8 mouse cellular contexts compared by ENCODE assay signal in the genomic region with DNA sequence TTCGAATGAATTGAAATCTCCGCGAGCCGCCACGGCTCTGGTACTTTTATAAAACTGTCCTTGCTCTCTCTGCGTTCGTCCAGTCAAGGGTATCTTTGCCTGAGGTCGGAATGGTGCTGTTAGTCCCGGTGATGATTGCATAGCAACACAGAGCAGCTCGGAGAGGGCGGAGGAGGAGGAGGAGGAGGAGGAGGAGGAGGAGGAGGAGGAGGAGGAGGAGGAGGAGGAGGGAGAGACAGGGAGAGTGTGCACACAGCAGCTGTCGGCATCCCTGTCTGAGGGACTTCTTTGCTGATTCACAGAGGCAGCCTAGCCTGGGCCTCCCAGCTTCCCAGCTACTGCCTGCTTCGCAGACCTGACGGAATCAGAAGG. TPM values are rescaled to one million over a fixed set of nuclear protein-coding genes. Genes with fewer than 3 reads are reported as not detected.
DNase-seq lines count a peak whose midpoint lies in the region; ATAC-seq and TF ChIP-seq lines count a peak whose summit lies in the region.

No protein-coding gene starts in this region.

- peak overlapping the region; percentile 55 for H3K4me2 ChIP-seq in hindbrain, postnatal 0 days (ENCODE audit: low read depth, low read length)
- H3K4me2 ChIP-seq in midbrain, embryonic 16.5 days (ENCODE audit: low read length), result peak overlapping the region; percentile 65

- 33% methylated on average over 12 of the region's 14 CpGs for WGBS in hindbrain, postnatal 0 days
- 23% methylated on average over 12 of the region's 14 CpGs for WGBS in midbrain, embryonic 16.5 days

- peaks cover 5% of the 10 kb centered on the region; the same call in 1 of the 2 replicates for H3K9me3 ChIP-seq in megakaryocyte, embryonic 14.5 days
- no peaks in the 10 kb centered on the region for H3K9me3 ChIP-seq in hindbrain, postnatal 0 days (ENCODE audit: low read length)
- H3K9me3 ChIP-seq in midbrain, embryonic 16.5 days (replicated peaks; ENCODE audit: control insufficient read depth, low read length, poor library complexity, severe bottlenecking), result no peaks in the 10 kb centered on the region

- ATAC-seq in megakaryocyte, adult 5-6 weeks (ENCODE audit: poor library complexity, severe bottlenecking), result no peak
- peak; percentile 65 for ATAC-seq in hindbrain, postnatal 0 days
- peak; percentile 84 for ATAC-seq in midbrain, embryonic 16.5 days

- H3K9ac ChIP-seq in hindbrain, postnatal 0 days (replicated peaks; ENCODE audit: low read length), result peak overlapping the region; percentile 44
- H3K9ac ChIP-seq in midbrain, embryonic 16.5 days (ENCODE audit: low read depth, low read length), result peak overlapping the region; percentile 66

- intact Hi-C loops in gastrocnemius, adult 2 months (cut with DNase I), result no loop called here

- no peak for TF ChIP-seq CTCF in gastrocnemius, adult 2 months (IDR thresholded peaks at IDR 0.05)
- TF ChIP-seq CTCF in hindbrain, postnatal 0 days (IDR thresholded peaks at IDR 0.05; ENCODE audit: low read depth), result no peak

- H3K4me3 ChIP-seq in gastrocnemius, adult 2 months, result peak overlapping the region; percentile 68
- peak overlapping the region; percentile 46 for H3K4me3 ChIP-seq in megakaryocyte, embryonic 14.5 days (replicated peaks)
- peak overlapping the region; percentile 34 for H3K4me3 ChIP-seq in hindbrain, postnatal 0 days (ENCODE audit: low read length)
- H3K4me3 ChIP-seq in midbrain, embryonic 16.5 days (ENCODE audit: low read depth, low read length), result peak overlapping the region; percentile 43

- H3K36me3 ChIP-seq in megakaryocyte, embryonic 14.5 days (replicated peaks; ENCODE audit: low read length), result no peaks in the 10 kb centered on the region
- H3K36me3 ChIP-seq in hindbrain, postnatal 0 days (ENCODE audit: insufficient read depth, low read length), result no peaks in the 10 kb centered on the region
- no peaks in the 10 kb centered on the region for H3K36me3 ChIP-seq in midbrain, embryonic 16.5 days (ENCODE audit: control insufficient read depth, insufficient read depth, low read length)

- no peak for DNase-seq in gastrocnemius, adult 2 months
- no peak for DNase-seq in gastrocnemius, postnatal 4 days (ENCODE audit: low spot score in 2 of 2)
- no peak for DNase-seq in hindbrain, postnatal 0 days (ENCODE audit: low spot score)
- no peak for DNase-seq in thymus, postnatal 14 days
- DNase-seq in adrenal gland, adult 18-20 months (ENCODE audit: low spot score in 2 of 2), result no peak

- peaks cover 26% of the 10 kb centered on the region for H3K27me3 ChIP-seq in megakaryocyte, embryonic 14.5 days (replicated peaks)
- H3K27me3 ChIP-seq in hindbrain, postnatal 0 days (ENCODE audit: insufficient read depth, low read length), result no peaks in the 10 kb centered on the region
- H3K27me3 ChIP-seq in midbrain, embryonic 16.5 days (ENCODE audit: control insufficient read depth, insufficient read depth, low read depth, low read length), result no peaks in the 10 kb centered on the region

- H3K4me1 ChIP-seq in megakaryocyte, embryonic 14.5 days, result no peaks in the 10 kb centered on the region
- H3K4me1 ChIP-seq in hindbrain, postnatal 0 days (ENCODE audit: insufficient read depth, low read length), result no peaks in the 10 kb centered on the region
- H3K4me1 ChIP-seq in midbrain, embryonic 16.5 days (ENCODE audit: control insufficient read depth, insufficient read depth, low read length), result peaks cover 6% of the 10 kb centered on the region; the same call in 1 of the 2 replicates

- H3K27ac ChIP-seq in gastrocnemius, adult 2 months, result no peak overlapping the region
- peak overlapping the region; percentile 71 for H3K27ac ChIP-seq in hindbrain, postnatal 0 days
- H3K27ac ChIP-seq in midbrain, embryonic 16.5 days (ENCODE audit: low read length), result peak overlapping the region; percentile 83

RNA-seq across cellular contexts. Expression of a gene that starts 0.2 kb away (rescaled TPM):
- 1 to 10 TPM; 3.2 to 3.4 TPM for total RNA-seq in gastrocnemius, adult 2 months (2021)
- total RNA-seq in gastrocnemius, postnatal 4 days (2021), result 10 to 100 TPM; 12.6 to 17.3 TPM
- polyA plus RNA-seq in megakaryocyte, embryonic 14.5 days (2012; ENCODE audit: insufficient read depth, low replicate concordance), result not detected in 2 replicates
- total RNA-seq in megakaryocyte, adult 5-6 weeks (2015), result 0.07 TPM in 1 of 2 replicates, not detected in the other
- 0.04 and 0.22 TPM in 2 replicates for total RNA-seq in megakaryocyte, adult 5-6 weeks (2017)
- 31.5 and 32.8 TPM in 2 replicates for total RNA-seq in hindbrain, postnatal 0 days (2014; rRNA removed)
- 7.3 and 7.9 TPM in 2 replicates for polyA plus RNA-seq in hindbrain, postnatal 0 days (2015; fragmentation: Nextera tagmentation; extraction: Ambion mirVana)
- 22.4 and 24.1 TPM in 2 replicates for polyA plus RNA-seq in midbrain, embryonic 16.5 days (2015; fragmentation: Nextera tagmentation; extraction: Ambion mirVana)
- total RNA-seq in adrenal gland, adult 18-20 months (2021), result under 1 TPM; 0.30 to 0.32 TPM
